Mouse (Mus musculus) ES-Bruce4 (cell line): ENCODE measurements around the gene Hpn.

Experiments
- CTCF ChIP-seq: IDR thresholded peaks from one replicate; pipeline ENCODE4 v1.8.1; 2011; ENCODE audit warnings: low read depth, low read length
- EP300 ChIP-seq: IDR thresholded peaks from 2 replicates; pipeline ENCODE4 v1.6.1; 2011; ENCODE audit warnings: low read depth, low read length; ENCODE audit not compliant: insufficient read depth
- POLR2A ChIP-seq: IDR thresholded peaks from one replicate; pipeline ENCODE4 v1.8.1; 2011; ENCODE audit warnings: low read length; ENCODE audit not compliant: insufficient read depth

DNA sequence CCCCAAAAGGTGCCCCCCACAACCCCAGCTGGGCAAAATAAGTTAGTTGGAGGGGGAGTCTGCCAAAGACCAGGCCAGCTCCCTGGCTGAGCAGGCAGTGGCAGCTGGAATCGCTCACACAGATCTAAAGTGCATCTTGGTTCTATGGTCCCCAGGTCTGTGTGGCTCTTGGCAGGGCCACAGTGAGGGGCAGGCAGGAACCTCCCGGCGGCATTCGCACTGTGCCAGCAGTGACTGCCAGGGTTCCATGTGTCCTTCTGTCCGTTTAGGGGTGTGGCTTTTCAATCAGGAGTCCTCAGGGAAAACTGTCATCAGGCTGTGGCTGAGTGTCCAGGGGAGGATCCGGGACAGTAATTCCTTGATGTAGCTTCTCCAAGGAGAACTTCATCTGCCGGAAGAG, 15.1 kb upstream of the Hpn start:
- TF ChIP-seq CTCF (no peak), EP300 (no peak), POLR2A (no peak)
